Mouse (Mus musculus) heart, adult 2 months (tissue): ENCODE data around the gene Poglut1. TPM values are rescaled to one million over a fixed set of nuclear protein-coding genes. Genes with fewer than 3 reads are reported as not detected.

Experiments
- DNase-seq, 2 experiments: peaks; one replicate each; pipeline ENCODE4 v3.0.0; 2021
- H3K27ac ChIP-seq: fragments of 200-600 bp; 2 replicates; pipeline ENCODE4 v1.8.1; 2022
- H3K27me3 ChIP-seq: fragments of 200-500 bp; 2 replicates; pipeline ENCODE4 v1.6.1; 2012; ENCODE audit warnings: mild to moderate bottlenecking, low read length, inconsistent platforms, mixed read lengths; ENCODE audit not compliant: control insufficient read depth, insufficient read depth
- H3K36me3 ChIP-seq: fragments of 200-500 bp; 2 replicates; pipeline ENCODE4 v1.6.1; 2012; ENCODE audit warnings: low read length, inconsistent platforms; ENCODE audit not compliant: control insufficient read depth, insufficient read depth
- H3K4me1 ChIP-seq: fragments of 200-500 bp; 2 replicates; pipeline ENCODE4 v1.6.1; 2011; ENCODE audit warnings: low read length; ENCODE audit not compliant: control insufficient read depth, insufficient read depth
- H3K4me3 ChIP-seq: fragments of 200-600 bp; 2 replicates; pipeline ENCODE4 v1.8.1; 2022
- H3K79me2 ChIP-seq: fragments of 200-500 bp; replicated peaks from 2 replicates; pipeline ENCODE4 v1.6.1; 2012; ENCODE audit warnings: mild to moderate bottlenecking, inconsistent platforms, low read length, moderate library complexity, mixed read lengths; ENCODE audit not compliant: control insufficient read depth, insufficient read depth
- H3K9ac ChIP-seq: fragments of 200-500 bp; 2 replicates; pipeline ENCODE4 v1.6.1; 2012; ENCODE audit warnings: low read depth, mild to moderate bottlenecking, control low read depth, inconsistent platforms, low read length, mixed read lengths
- CTCF ChIP-seq: fragments of 200-600 bp; IDR thresholded peaks from 2 replicates; pipeline ENCODE4 v1.8.1; 2022; ENCODE audit warnings: antibody characterized with exemption, mild to moderate bottlenecking, moderate library complexity
- EP300 ChIP-seq: fragments of 200-500 bp; IDR thresholded peaks from 2 replicates; pipeline ENCODE4 v1.6.1; 2011; ENCODE audit warnings: low read depth, low read length, control low read depth; ENCODE audit not compliant: insufficient read depth
- POLR2A ChIP-seq: fragments of 200-500 bp; IDR thresholded peaks from 2 replicates; pipeline ENCODE4 v1.6.1; 2011; ENCODE audit warnings: mild to moderate bottlenecking, low read depth, low read length, control low read depth; ENCODE audit not compliant: insufficient read depth
- WGBS: fragments of 180-500 bp; shearing (Covaris S2); methylation state at CpG from one replicate; pipeline ENCODE4 v1.1.7; 2018; 5-methylcytosine and 5-hydroxymethylcytosine counted together
- intact Hi-C: fragments of 180-260 bp; cut with DNase I; formaldehyde crosslinking; loops from one replicate; pipeline ENCODE4 v1.15.1; 2025
- polyA plus RNA-seq: library from polyadenylated mRNA; depleted of rRNA; stranded (reverse); fragments of >200 nt; gene quantifications from 2 replicates; pipeline ENCODE4 v1.2.3, GENCODE M21; 2012
- total RNA-seq, 2 experiments: library from RNA; stranded (reverse); gene quantifications; 2 replicates each; pipeline ENCODE4 v1.2.3; 2021

Poglut1 gene
- total and polyA plus RNA-seq, 3 experiments: 10.8 to 12.9 (median 11.0) TPM

DNA sequence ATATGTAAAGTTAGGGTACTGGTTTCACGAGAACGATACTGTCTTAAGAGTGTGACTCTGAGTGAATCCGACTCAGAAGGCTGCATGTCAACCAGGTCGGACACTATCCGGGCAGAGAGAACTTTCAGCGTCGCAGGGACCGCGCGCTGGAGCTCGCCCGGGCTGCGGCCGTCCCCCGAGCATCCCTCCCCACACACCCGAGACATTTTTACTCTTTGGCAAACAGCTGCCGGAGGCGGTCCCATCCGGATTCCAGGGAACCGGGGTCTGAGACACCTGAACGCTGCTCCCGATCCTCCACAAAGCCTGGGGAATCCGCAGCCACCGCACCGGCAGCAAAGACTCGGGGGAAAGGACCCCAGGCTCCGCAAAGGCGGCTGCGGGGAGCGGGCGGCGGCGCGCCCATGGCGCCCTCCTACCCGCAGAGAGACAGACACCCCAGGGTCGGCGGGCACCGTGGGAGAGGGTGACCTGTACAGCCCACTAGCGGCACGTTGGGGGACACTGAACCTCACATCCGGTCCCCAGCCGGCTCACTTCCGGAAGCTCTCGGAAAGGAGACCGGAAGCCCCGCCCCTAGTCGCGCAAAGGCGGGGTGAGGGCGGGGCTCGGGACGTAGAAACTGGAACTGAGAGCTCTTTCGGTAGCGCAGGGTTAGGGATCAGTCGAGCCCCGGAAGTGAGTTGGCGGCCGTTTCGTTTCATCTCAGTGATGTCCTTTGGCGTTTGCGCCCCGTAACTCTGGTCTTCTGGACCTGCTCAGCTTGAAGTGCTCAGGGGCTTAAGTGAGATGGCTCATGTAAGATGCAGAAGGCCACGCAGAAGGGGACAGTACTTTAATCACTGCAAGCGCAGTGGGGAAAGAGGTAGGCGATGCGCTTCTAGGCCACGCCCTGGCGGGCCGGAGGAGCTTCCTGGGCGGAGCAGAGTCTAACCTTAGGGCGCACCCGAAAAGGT is 27.7 kb downstream of the Poglut1 start, which contains the start of gene Timmdc1:
Timmdc1 (minus strand) TSS at position 535 of the 956 bp plus-strand sequence.
- TF ChIP-seq EP300 (peak; percentile 59; the same call in 1 of the 2 replicates), POLR2A (peak; percentile 97), CTCF (peak; percentile 45)
- Histone ChIP-seq H3K27ac (peak within 1 kb of the TSS; percentile 93), H3K36me3 (peaks cover 2% of the 10 kb centered on the region; the same call in 1 of the 2 replicates), H3K4me1 (peaks cover 2% of the 10 kb centered on the region), H3K79me2 (no peaks in the 10 kb centered on the region), H3K9ac (peak within 1 kb of the TSS; percentile 90), H3K27me3 (no peaks in the 10 kb centered on the region), H3K4me3 (peak within 1 kb of the TSS; percentile 76)
- intact Hi-C loops: loop anchor here (5.0 kb wide), 2 partner anchors 40 to 175 kb away; partner anchors contain the start of genes Cox17 and Gm21987
- DNase-seq: peak; percentile 96 to 98
- under 1% methylated on average over 73 of the region's 73 CpGs for WGBS

GRCm38 (mm10) chr16:38521211-38521987 is 28.7 kb downstream of the Poglut1 start:
- no peak overlapping the region for H3K27ac ChIP-seq
- H3K9ac ChIP-seq: no peak overlapping the region; the same call in 1 of the 2 replicates
- H3K4me3 ChIP-seq: peak overlapping the region; percentile 76
- DNase-seq: no peak
- no peak for TF ChIP-seq EP300
- no peak for TF ChIP-seq POLR2A
- TF ChIP-seq CTCF: no peak
- H3K27me3 ChIP-seq: no peaks in the 10 kb centered on the region
- H3K4me1 ChIP-seq: peaks cover 2% of the 10 kb centered on the region
- no peaks in the 10 kb centered on the region for H3K79me2 ChIP-seq
- H3K36me3 ChIP-seq: peaks cover 2% of the 10 kb centered on the region; the same call in 1 of the 2 replicates
- WGBS: 32% methylated on average over 8 of the region's 8 CpGs
- intact Hi-C loops: loop anchor here (5.0 kb wide), 2 partner anchors 41 to 174 kb away; partner anchors contain the start of genes Cox17 and Gm21987

DNA sequence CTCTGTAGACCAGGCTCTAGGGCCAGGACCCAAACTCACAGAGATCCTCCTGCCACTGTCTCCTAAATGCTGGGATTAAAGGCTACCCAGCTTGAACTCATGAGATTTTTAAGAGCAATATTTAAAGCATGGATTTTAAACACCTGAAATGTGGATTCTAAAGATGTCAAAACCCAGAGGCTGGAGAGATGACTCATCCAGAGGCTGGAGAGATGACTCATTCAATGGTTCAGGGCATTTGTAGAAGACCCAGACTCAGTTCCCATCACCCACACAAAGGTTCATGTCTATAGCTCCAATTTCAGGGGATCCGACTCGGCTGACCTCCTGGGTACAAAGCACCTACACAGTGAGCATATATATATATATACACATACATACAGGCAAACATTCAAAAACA is 30.9 kb downstream of the Poglut1 start:
- Histone ChIP-seq H3K27ac (no peak overlapping the region), H3K4me3 (no peak overlapping the region), H3K4me1 (peaks cover 2% of the 10 kb centered on the region), H3K9ac (no peak overlapping the region), H3K36me3 (peaks cover 2% of the 10 kb centered on the region; the same call in 1 of the 2 replicates), H3K79me2 (no peaks in the 10 kb centered on the region), H3K27me3 (no peaks in the 10 kb centered on the region)
- intact Hi-C loops: no loop called here
- DNase-seq: no peak
- TF ChIP-seq CTCF (no peak), EP300 (no peak), POLR2A (no peak)
- 95% methylated on average over 2 of the region's 2 CpGs for WGBS

DNA sequence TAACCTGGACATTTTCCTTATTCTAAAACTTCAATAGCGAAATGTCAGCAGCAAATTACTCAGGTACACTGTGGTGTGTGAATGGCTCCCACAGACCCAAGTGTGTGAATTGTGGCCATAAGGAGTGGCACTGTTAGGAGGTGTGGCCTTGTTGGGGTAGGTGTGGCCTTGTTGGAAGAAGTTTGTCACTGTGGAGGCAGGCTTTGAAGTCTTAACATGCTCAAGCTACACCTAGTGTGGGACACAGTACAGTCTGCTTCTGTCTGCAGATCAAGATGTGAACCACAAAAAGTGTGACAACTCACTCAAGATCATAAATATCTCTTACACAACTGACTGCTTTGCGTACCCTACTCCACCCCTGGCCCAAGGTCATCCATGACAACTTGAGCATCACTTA is 39.2 kb downstream of the Poglut1 start:
- H3K36me3 ChIP-seq: no peaks in the 10 kb centered on the region
- H3K4me3 ChIP-seq: no peak overlapping the region
- no peak for TF ChIP-seq CTCF
- no peak for TF ChIP-seq POLR2A
- no peak for TF ChIP-seq EP300

DNA sequence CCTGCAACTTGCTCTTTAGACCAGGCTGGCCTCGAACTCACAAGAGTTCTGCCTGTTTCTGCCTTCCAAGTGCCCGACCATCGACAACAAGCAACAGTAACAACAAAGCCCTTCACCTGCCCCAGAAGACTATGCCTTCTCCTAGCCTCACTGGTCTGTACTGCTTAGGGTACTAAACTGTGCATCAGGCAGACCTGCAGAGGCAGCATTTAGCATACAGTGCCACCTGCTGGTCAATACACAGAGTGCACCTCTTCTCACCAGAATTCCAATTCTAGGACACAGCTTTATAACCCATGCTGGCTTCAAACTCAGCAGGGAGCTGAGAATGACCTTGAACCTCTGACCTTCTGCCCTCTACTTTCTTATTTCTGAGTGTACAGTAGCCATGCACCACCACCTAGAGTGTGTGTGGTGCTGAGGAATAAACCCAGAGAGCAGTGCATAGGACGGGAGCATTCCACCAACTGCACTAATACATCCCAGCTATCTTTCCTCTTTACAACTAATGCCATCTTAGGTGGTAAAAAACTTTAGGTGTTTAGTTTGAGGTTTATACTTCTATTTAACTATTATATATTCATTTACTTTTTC is 43.9 kb downstream of the Poglut1 start:
- no peak overlapping the region for H3K27ac ChIP-seq
- H3K27me3 ChIP-seq: no peaks in the 10 kb centered on the region
- DNase-seq: peak; percentile 45 to 61
- H3K36me3 ChIP-seq: no peaks in the 10 kb centered on the region
- H3K79me2 ChIP-seq: no peaks in the 10 kb centered on the region
- no peaks in the 10 kb centered on the region for H3K4me1 ChIP-seq
- TF ChIP-seq EP300 (peak; percentile 86; the same call in 1 of the 2 replicates), CTCF (peak; percentile 98), POLR2A (no peak)
- H3K9ac ChIP-seq: no peak overlapping the region
- 61% methylated on average over 4 of the region's 4 CpGs for WGBS
- intact Hi-C loops: loop anchor here (1.0 kb wide), 1 partner anchor 161 kb away; no protein-coding TSS in a partner anchor
- H3K4me3 ChIP-seq: no peak overlapping the region

More for the DNA sequence above, 39.2 kb downstream of the Poglut1 start:
- no peaks in the 10 kb centered on the region for H3K79me2 ChIP-seq
- 94% methylated on average over 2 of the region's 2 CpGs for WGBS
- H3K9ac ChIP-seq: no peak overlapping the region
- intact Hi-C loops: no loop called here
- H3K27me3 ChIP-seq: no peaks in the 10 kb centered on the region
- no peak for DNase-seq
- H3K27ac ChIP-seq: no peak overlapping the region
- H3K4me1 ChIP-seq: no peaks in the 10 kb centered on the region
